Comparison of ENCODE assay signal across 9 mouse cellular contexts in genomic region chr17:23570017-23570416, GRCm38 (mm10). TPM values are rescaled to one million over a fixed set of nuclear protein-coding genes. Genes with fewer than 3 reads are reported as not detected.
A peak's percentile ranks its signal among the peaks of the same experiment; 100 is the strongest.
DNase-seq lines count a peak whose midpoint lies in the region; ATAC-seq and TF ChIP-seq lines count a peak whose summit lies in the region.
"Had no signal": no experiment of that assay in that cellular context is flagged by ENCODE, and none has a peak within 500 bp of the region (broad histone marks: within the 10 kb centered on the region; RNA-seq: fewer than 3 reads in every experiment).

No protein-coding gene starts in this region.

- WGBS in midbrain, postnatal 0 days = 41% methylated on average over 6 of the region's 6 CpGs
- 53% methylated on average over 6 of the region's 6 CpGs for WGBS in midbrain, embryonic 10.5 days

- H3K9me3 ChIP-seq in midbrain, postnatal 0 days (ENCODE audit: low read length) = no peaks in the 10 kb centered on the region
- H3K9me3 ChIP-seq in midbrain, embryonic 10.5 days (replicated peaks) = no peaks in the 10 kb centered on the region

- H3K27ac ChIP-seq in midbrain, postnatal 0 days (ENCODE audit: low read depth, low read length) = no peak overlapping the region
- H3K27ac ChIP-seq in midbrain, embryonic 10.5 days (replicated peaks) = no peak overlapping the region

- H3K9ac ChIP-seq in midbrain, postnatal 0 days (replicated peaks; ENCODE audit: low read length, poor library complexity, severe bottlenecking) = no peak overlapping the region

- no peaks in the 10 kb centered on the region for H3K4me1 ChIP-seq in midbrain, postnatal 0 days (ENCODE audit: insufficient read depth, low read length)
- peaks cover 5% of the 10 kb centered on the region for H3K4me1 ChIP-seq in midbrain, embryonic 10.5 days

- ATAC-seq in midbrain, postnatal 0 days (ENCODE audit: low FRiP score) = peak; percentile 41; the same call in 1 of the 2 replicates

- peaks cover 10% of the 10 kb centered on the region; the same call in 1 of the 2 replicates for H3K36me3 ChIP-seq in midbrain, postnatal 0 days (ENCODE audit: insufficient read depth, low read length)
- H3K36me3 ChIP-seq in midbrain, embryonic 10.5 days = peaks cover 30% of the 10 kb centered on the region
- no peaks in the 10 kb centered on the region for H3K36me3 ChIP-seq in splenic B cell, adult 2 months (ENCODE audit: control insufficient read depth, insufficient read depth, low read length, poor library complexity, severe bottlenecking)

- H3K4me2 ChIP-seq in midbrain, postnatal 0 days (ENCODE audit: low read depth, low read length, poor library complexity, severe bottlenecking) = no peak overlapping the region

- TF ChIP-seq CTCF in midbrain, postnatal 0 days (IDR thresholded peaks at IDR 0.05) = peak; percentile 67

- peak; percentile 62 to 69 for DNase-seq in cerebellum, postnatal 14 days
- no peak for DNase-seq in cerebellum, adult 8-10 months
- peak; percentile 58 for DNase-seq in midbrain, postnatal 0 days (ENCODE audit: low spot score)
- no peak for DNase-seq in midbrain, embryonic 10.5 days (ENCODE audit: low spot score)
- peak; percentile 38 for DNase-seq in embryo, embryonic 11 days
- peak; percentile 45 to 75 for DNase-seq in kidney, postnatal 36 days
- DNase-seq in splenic B cell, adult 2 months (ENCODE audit: low read depth, low spot score) = peak; percentile 75
- DNase-seq in layer of hippocampus, postnatal 10 days (ENCODE audit: low spot score in 2 of 2) = no peak

- H3K4me3 ChIP-seq in midbrain, postnatal 0 days (ENCODE audit: low read depth, low read length) = no peak overlapping the region
- H3K4me3 ChIP-seq in midbrain, embryonic 10.5 days = no peak overlapping the region

- no peaks in the 10 kb centered on the region for H3K27me3 ChIP-seq in midbrain, postnatal 0 days (ENCODE audit: insufficient read depth, low read length)
- H3K27me3 ChIP-seq in midbrain, embryonic 10.5 days (ENCODE audit: low read depth, poor library complexity, severe bottlenecking) = no peaks in the 10 kb centered on the region
- H3K27me3 ChIP-seq in splenic B cell, adult 2 months (ENCODE audit: control insufficient read depth, insufficient read depth, low read length, poor library complexity, severe bottlenecking) = no peaks in the 10 kb centered on the region

RNA-seq across cellular contexts. Expression of gene Zfp213, which starts 6.0 kb away (rescaled TPM):
- 16.9 and 21.7 TPM in 2 replicates for total RNA-seq in midbrain, postnatal 0 days (2014; rRNA removed)
- 10.0 and 10.7 TPM in 2 replicates for polyA plus RNA-seq in midbrain, postnatal 0 days (2015; fragmentation: Nextera tagmentation; extraction: Ambion mirVana)
- 27.5 and 28.7 TPM in 2 replicates for polyA plus RNA-seq in midbrain, embryonic 10.5 days (2016; fragmentation: Nextera tagmentation; extraction: Ambion mirVana)
- total RNA-seq in layer of hippocampus, postnatal 10 days (2021) = 1 to 10 TPM; 6.4 to 7.2 TPM

RNA-seq across cellular contexts. Expression of gene Zfp13, which starts 29.3 kb away (rescaled TPM):
- total RNA-seq in midbrain, postnatal 0 days (2014; rRNA removed) = 36.2 and 48.2 TPM in 2 replicates
- 23.3 and 26.3 TPM in 2 replicates for polyA plus RNA-seq in midbrain, postnatal 0 days (2015; fragmentation: Nextera tagmentation; extraction: Ambion mirVana)
- polyA plus RNA-seq in midbrain, embryonic 10.5 days (2016; fragmentation: Nextera tagmentation; extraction: Ambion mirVana) = 19.8 and 25.7 TPM in 2 replicates
- total RNA-seq in layer of hippocampus, postnatal 10 days (2021) = 10 to 100 TPM; 25.7 to 30.0 TPM

RNA-seq across cellular contexts. Expression of gene Zscan10, which starts 30.6 kb away (rescaled TPM):
- not detected in 2 replicates for total RNA-seq in midbrain, postnatal 0 days (2014; rRNA removed)
- not detected in 2 replicates for polyA plus RNA-seq in midbrain, postnatal 0 days (2015; fragmentation: Nextera tagmentation; extraction: Ambion mirVana)
- 0.12 and 0.19 TPM in 2 replicates for polyA plus RNA-seq in midbrain, embryonic 10.5 days (2016; fragmentation: Nextera tagmentation; extraction: Ambion mirVana)
- not detected for total RNA-seq in layer of hippocampus, postnatal 10 days (2021)
- polyA plus RNA-seq: large intestine, adult 2 months had no signal

Comparison
In these comparisons a context has a peak if more than half of its experiments do, and no peak if none do; other contexts are left out.
1. DNase-seq: peak in cerebellum, postnatal 14 days (2 of 2), midbrain, postnatal 0 days (single experiment), embryo, embryonic 11 days (single experiment), kidney, postnatal 36 days (2 of 2) and splenic B cell, adult 2 months (single experiment); none in cerebellum, adult 8-10 months (single experiment), midbrain, embryonic 10.5 days (single experiment) and layer of hippocampus, postnatal 10 days (0 of 2).